Mouse (Mus musculus) embryonic fibroblast, embryonic 13.5 days (primary cell): Measurements from ENCODE around the gene AC134908.4.

ENCODE experiments used
- CTCF ChIP-seq: IDR thresholded peaks from 2 replicates; pipeline ENCODE4 v1.5.1; 2011; ENCODE audit warnings: mild to moderate bottlenecking, control low read depth, low read length, moderate library complexity, borderline replicate concordance; ENCODE audit not compliant: insufficient read depth
- POLR2A ChIP-seq: IDR thresholded peaks from 2 replicates; pipeline ENCODE4 v1.6.1; 2011; ENCODE audit warnings: low read depth, mild to moderate bottlenecking, control low read depth, low read length, moderate library complexity

DNA sequence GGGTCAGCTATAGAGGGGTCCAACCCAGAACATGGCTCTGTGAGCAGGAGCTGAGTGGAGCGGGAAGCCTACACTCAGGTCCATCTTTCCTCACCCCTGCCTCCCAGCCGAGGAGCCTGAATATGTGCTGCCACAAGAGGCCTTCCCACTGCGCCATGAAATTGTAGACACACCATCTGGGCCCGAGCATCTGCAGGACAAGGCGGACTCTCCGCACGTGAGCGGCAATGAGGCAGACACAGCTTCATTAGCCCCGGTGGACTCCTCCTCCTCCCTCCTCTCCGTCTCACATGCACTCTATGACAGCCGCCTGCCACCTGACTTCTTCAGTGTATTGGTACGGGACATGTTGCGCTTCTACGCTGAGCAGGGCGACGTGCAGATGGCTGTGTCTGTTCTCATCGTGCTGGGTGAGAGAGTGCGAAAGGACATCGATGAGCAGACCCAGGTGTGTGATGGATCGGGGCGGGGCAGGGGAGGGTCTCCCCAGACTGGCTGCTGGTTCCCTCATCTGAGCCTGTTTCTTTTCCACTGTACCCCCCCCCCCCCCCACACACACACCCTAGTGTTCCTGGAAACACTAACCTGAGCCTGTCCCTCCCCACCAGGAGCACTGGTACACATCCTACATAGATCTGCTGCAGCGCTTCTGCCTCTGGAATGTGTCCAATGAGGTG is 32.2 kb upstream of the AC134908.4 start:
- no peak for TF ChIP-seq CTCF
- no peak for TF ChIP-seq POLR2A
